Mouse (Mus musculus): ENCODE measurements around the gene Tfap2c. TPM values are rescaled to one million over a fixed set of nuclear protein-coding genes. Genes with fewer than 3 reads are reported as not detected.

The Tfap2c gene
- polyA plus RNA-seq (2017; shearing (Covaris generic)) = not detected

GRCm38 (mm10) chr2:172549371-172550155 is at the start of gene Tfap2c:
TSS of gene Tfap2c (plus strand) at chr2:172549593.

Other genes starting within 250 kb of the Tfap2c start
- 12.9 TPM for gene Fam210b, start 204.0 kb upstream of the Tfap2c start, polyA plus RNA-seq (2017; shearing (Covaris generic))
- 2.7 TPM for gene Aurka, start 179.1 kb upstream of the Tfap2c start, polyA plus RNA-seq (2017; shearing (Covaris generic))
- gene Cstf1, start 178.9 kb upstream of the Tfap2c start, polyA plus RNA-seq (2017; shearing (Covaris generic)) = 14.7 TPM
- gene Cass4, start 155.8 kb upstream of the Tfap2c start, polyA plus RNA-seq (2017; shearing (Covaris generic)) = not detected
- 80.2 TPM for gene Rtf2, start 109.0 kb upstream of the Tfap2c start, polyA plus RNA-seq (2017; shearing (Covaris generic))
- gene Gcnt7, start 91.0 kb upstream of the Tfap2c start, polyA plus RNA-seq (2017; shearing (Covaris generic)) = 3.9 TPM
- gene Fam209, start 77.1 kb upstream of the Tfap2c start, polyA plus RNA-seq (2017; shearing (Covaris generic)) = not detected

All from effector memory CD4-positive, alpha-beta T cell, adult 7 months (primary cell).